Mouse (Mus musculus): ENCODE measurements around the gene Chd8.
"Not testable (repeated sequence)": the region's sequence is repeated elsewhere in the genome, so short reads cannot be mapped to it uniquely, and the experiment has no call there.

The Chd8 gene

DNA sequence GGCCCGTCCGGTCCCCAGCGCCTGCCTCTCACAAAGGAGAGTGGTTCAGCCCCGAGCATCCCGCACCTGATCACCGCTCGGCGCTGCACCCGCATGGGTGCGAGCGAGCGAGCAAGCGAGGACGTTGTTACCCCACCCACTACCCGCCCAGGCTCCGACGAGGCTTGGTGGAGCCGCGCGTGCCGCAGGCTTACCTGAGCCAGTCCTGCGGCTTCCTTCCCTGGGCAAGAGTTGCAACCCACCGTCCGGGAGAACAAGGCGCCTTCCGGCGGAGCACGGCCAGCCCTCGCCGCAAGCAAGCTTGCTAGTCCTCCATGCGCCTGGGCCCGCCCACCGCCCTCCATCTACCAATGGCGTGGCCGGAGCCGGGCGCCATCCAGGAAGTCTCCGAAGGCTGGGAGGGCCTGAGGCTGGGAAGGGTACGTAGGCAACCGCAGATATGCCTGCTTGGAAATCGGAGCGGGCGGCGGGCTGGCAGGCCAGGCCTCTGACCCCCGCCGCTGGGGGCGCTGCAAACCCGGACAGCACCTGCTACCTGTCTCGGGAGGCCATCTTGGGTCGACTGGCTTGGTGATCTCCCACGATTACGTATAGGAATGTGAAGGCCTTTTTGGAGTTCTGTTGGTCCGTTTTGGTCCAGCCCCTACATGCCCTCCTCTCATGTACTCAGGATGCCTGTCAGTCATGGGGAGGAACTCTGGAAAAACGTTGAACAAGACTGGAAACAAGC, at the start of gene Chd8:
Gene Chd8 (minus strand): TSS at position 297 of the 730 bp plus-strand sequence.
- DNase-seq, result peak; percentile 97

- DNase-seq, result no peak
These were observed 48.5 kb upstream of the Chd8 start for GRCm38 (mm10) chr14:52306100-52306499.

- peak; percentile 93 for DNase-seq
These were observed 47.2 kb upstream of the Chd8 start, which contains the start of gene Mettl3 for GRCm38 (mm10) chr14:52304644-52305271. Gene Mettl3, minus strand, starts transcription at chr14:52305128.

DNA sequence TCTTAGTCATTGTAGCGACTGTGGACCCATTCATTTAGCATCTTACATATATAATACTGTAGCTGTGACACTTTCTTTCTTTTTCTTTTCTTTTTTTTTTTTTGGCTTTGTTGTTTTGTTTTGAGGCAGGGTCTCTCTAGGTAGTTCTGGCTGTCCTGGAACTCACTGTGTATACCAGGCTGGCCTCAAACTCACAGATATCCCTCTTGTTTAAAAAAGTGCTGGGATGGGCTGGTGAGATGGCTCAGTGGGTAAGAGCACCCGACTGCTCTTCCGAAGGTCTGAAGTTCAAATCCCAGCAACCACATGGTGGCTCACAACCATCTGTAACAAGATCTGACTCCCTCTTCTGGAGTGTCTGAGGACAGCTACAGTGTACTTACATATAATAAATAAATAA, 45.9 kb upstream of the Chd8 start:
- not testable (repeated sequence) for DNase-seq

DNA sequence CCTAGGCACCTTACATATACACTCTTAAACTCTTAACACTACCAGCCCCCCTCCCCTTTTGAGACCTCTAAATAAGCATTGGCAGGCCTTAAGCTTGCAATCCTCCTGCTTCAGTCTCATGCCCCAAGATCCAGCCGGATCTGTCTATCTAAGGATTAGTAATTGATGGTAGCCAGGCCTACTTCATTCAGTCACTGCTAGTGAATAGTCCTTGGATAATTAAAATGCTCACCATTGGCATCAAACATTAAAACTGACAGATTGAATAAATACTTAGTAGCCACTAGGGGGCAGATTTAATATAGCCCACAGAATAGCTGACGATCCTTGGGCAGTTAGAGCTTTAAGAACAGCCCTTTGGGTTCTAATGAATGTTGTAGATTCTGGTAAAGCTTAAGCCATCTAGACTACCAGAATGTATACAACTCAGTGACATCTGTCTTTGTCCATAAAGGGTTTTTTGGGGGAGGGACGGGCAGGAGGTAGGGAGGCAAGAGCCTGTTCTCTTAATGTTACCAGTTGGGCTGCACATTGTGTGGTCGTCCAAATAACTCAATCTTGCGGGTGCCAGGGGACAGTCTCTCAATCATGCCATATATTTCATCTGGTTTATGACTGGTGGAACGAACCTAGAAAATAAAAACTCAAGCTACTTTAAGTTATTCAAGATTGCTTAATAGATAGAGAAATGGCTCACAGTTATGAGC, 38.1 kb upstream of the Chd8 start:
- no peak for DNase-seq

- DNase-seq, result no peak
These were observed 26.6 kb upstream of the Chd8 start for GRCm38 (mm10) chr14:52284191-52284590.

DNA sequence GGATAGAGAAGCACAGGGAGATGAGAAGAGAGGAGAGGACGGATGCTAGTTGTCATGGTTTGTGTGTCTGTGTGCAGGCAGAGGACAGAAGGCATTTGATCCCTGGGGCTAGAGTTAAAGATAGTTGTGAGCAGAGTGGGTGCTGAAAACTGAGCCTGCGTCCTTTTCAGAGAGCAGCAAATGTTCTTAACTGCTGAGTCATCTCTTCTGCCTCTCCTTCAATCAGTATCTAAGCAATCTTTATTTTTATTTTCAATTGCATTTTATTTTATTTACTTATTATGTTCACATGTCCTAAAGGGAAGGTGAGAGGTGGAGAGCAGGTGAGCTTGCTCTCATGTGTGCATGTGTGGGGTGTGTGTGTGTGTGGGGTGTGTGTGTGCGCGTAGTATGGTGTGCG, 26.0 kb upstream of the Chd8 start:
- DNase-seq, result no peak

- DNase-seq, result no peak
These were observed 22.2 kb upstream of the Chd8 start for GRCm38 (mm10) chr14:52279747-52280120.

GRCm38 (mm10) chr14:52278932-52279746, 21.6 kb upstream of the Chd8 start, which contains the start of the genes Tox4 and Rab2b:
Gene Tox4, plus strand, starts transcription at chr14:52279146.
Gene Rab2b, minus strand, starts transcription at chr14:52279545.
- peak; percentile 99 for DNase-seq

- no peak for DNase-seq
These were observed 19.6 kb upstream of the Chd8 start for GRCm38 (mm10) chr14:52277210-52277609.

GRCm38 (mm10) chr14:52272781-52273180, 15.2 kb upstream of the Chd8 start:
- DNase-seq, result no peak

GRCm38 (mm10) chr14:52256311-52257175, 1.0 kb downstream of the Chd8 start:
- DNase-seq, result peak; percentile 20

DNA sequence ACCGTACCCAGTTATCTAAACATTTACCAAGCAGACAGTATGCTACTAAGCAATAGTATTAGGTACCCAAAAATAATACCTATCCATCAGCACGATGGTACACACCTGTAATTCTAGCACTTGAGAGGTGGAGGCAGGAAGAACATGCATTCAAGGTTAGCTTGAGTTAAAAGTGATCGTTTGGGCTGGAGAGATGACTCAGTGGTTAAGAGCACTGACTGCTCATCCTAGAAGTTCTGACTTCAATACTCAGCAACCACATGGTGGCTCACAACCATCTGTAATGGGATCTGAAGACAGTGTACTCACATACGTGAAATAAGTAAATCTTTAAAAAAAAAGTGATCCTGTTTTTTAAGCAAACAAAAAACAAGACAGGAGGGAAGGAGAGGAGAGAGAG, 11.5 kb downstream of the Chd8 start:
- no peak for DNase-seq

DNA sequence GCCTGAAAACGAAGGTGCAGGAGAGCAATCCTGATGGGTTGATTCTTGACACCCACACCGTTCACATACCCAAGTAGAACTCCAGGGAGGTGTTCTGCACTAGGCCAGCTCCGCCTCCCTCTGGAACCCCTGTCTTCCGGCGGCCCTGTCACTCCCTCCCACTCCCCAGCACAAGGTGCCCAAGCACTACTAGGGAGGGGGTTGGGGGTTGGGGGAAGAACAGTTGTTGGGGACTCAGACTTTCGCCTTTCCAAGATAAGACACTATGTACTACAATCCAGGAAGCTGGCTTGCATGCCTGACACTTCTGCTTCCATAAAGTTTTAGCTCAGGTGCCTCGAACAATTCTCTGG, 12.9 kb downstream of the Chd8 start:
- DNase-seq, result no peak

DNA sequence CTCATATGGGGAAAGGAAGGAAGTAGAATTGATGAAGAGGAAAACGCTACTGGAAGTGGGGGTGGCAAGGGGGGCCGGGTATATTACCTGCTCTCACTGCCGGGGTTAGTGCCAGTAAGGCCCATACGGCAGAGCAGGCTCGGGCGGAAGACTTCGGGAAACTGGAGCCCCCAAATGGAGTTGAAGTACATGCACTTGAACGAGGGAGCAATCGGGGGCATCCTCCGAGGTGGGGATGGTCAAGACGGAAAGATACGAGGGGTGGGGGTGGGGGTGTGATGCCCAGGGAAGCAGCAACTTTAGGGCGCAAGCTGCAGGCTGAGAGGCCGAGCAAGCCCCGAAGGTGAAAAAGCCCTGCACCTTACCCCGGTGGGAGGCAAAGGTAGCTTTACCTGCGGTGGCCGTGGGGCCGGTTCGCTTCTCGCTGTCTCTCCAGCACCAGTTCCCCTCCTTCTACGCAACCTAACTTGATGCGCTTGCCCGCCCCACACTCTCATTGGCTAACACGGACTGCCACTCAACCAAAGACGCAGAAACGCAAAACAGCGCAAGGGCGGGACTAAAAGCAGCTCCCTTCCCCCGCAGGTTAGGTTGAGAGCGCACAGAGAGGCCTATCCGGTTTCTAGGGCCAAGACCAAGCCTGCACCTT, 13.4 kb downstream of the Chd8 start:
- DNase-seq, result peak; percentile 99

DNA sequence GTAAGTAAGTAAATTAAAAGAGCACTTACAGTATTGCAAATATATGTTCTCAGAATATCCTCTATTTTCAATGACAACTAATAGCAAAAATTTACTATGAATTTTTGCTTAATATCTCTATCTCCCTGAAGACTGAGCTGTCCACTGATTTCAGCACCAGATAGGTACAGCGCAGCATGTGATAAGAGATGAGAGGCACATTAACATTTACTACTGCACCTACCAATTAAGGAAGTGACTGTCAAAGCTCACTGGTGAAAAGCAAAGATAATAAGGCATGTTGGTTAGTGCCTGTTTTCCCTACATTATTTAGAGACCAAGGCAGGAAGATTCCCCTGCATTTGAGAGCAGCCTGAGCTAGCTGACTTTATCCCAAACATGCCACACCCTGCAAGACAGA, 21.4 kb downstream of the Chd8 start:
- DNase-seq, result no peak

- DNase-seq, result no peak
These were observed 22.4 kb downstream of the Chd8 start for GRCm38 (mm10) chr14:52235165-52235564.

- no peak for DNase-seq
These were observed 25.3 kb downstream of the Chd8 start for GRCm38 (mm10) chr14:52232249-52232648.

DNA sequence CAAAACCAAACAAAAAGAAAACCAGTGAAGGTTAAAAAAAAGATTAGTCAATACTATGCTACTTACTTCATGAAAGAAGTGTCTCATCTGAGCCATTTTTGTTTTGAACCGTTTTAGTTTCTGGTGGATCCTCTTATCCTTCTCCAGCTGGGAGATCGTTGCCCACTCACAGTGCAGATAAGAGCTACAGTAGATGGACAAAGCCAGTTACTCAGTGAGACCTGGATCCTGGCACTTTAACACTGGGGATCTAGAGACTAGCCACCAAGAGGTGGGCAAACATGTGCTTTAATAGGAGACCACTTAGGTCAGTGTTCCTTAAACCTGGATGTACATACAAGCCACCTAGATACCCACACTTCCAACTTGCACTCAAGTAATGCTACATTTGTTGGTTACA, 31.6 kb downstream of the Chd8 start:
- DNase-seq, result no peak

DNA sequence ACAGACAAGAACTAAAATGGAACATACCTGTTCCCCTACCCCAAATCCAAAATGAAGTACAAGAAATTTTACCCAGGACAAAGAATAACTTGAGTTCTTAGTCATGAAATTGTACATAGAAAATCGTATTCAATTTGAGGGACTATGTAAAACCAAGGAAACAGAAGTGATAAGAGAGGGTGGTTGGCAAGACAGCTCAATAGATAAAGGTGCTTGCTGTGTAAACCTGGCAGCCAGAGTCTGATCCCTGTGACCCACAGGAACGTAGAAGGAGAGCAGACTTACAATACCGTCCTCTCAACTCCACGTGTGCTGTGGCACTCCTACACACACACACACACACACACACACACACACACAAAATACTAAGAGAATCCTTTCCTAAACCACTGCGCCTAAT, 40.3 kb downstream of the Chd8 start:
- DNase-seq, result no peak

DNA sequence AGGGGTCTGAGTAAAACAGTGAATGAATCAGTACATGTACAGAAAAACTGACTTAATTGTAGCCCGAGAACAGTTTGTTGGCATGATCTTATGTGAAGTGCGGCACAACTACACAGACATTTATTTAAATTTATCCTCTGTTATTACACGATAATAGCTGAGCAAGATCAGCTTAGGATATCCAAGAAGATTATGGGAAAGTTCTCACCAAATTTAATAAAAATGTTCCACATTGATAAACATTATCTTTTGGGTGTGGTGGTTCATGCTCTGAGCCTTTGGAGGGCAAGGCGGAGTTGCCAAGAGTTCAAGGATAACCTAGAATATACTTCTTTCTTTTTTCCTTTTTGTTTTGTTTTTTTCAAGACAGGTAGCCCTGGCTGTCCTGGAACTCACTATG, 58.2 kb downstream of the Chd8 start:
- DNase-seq, result no peak

- DNase-seq, result no peak
These were observed 59.4 kb downstream of the Chd8 start for GRCm38 (mm10) chr14:52198141-52198540.
